16 mouse cellular contexts compared by ENCODE assay signal in the genomic region with DNA sequence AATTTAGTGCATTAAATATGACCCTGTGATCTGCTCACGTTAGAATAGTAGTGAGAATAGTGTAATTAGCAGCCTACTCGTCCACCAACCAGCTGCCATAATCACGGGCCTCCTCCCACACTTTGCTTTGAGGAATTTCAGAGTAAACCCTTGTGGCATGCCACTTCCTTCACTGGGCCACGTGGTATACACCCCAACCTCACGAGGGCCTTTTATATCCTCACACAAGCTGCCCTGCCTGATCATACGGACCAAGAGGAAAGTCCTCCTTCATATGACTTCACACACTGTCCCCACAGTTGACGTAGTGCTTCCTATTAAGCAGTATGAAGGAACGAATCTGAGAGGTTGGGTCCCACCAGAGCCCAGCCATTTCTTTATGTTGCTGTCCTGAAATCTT.
DNase-seq lines count a peak whose midpoint lies in the region; ATAC-seq and TF ChIP-seq lines count a peak whose summit lies in the region.
"Had no signal": no experiment of that assay in that cellular context is flagged by ENCODE, and none has a peak within 500 bp of the region (broad histone marks: within the 10 kb centered on the region; RNA-seq: fewer than 3 reads in every experiment).

No protein-coding gene starts in this region.

- TF ChIP-seq CTCF in layer of hippocampus, adult 2 months (conservative IDR thresholded peaks at IDR 0.05) = no peak

- H3K27ac ChIP-seq in layer of hippocampus, adult 2 months = no peak overlapping the region
- H3K27ac ChIP-seq: forebrain, embryonic 12.5 days; kidney, embryonic 15.5 days; liver, embryonic 12.5 days; lung, embryonic 15.5 days; midbrain, embryonic 15.5 days; neural tube, embryonic 12.5 days had no signal

- peak; percentile 89 to 93 for ATAC-seq in hematopoietic stem cell, adult 5-6 weeks (replicated peaks in 1 of 2; ENCODE audit: insufficient read depth in 1 of 2, low FRiP score in 2 of 2, low TSS enrichment in 1 of 2, low read depth in 1 of 2, poor library complexity in 2 of 2, severe bottlenecking in 2 of 2)
- ATAC-seq: liver, embryonic 12.5 days; midbrain, embryonic 15.5 days had no signal

- no peak overlapping the region for H3K4me3 ChIP-seq in layer of hippocampus, adult 2 months
- H3K4me3 ChIP-seq: forebrain, embryonic 12.5 days; kidney, embryonic 15.5 days; liver, embryonic 12.5 days; lung, embryonic 15.5 days; midbrain, embryonic 15.5 days; neural tube, embryonic 12.5 days had no signal

- peak; percentile 57 to 71 for DNase-seq in CD8-positive naive resting alpha-beta T cell, adult 2 months (ENCODE audit: low read depth in 2 of 2, low spot score in 2 of 2)
- peak; percentile 82 for DNase-seq in naive thymus-derived CD4-positive, alpha-beta T cell, adult 2 months (ENCODE audit: low read depth)
- peak; percentile 59 for DNase-seq in thymus, postnatal 25 days
- no peak for DNase-seq in urinary bladder, postnatal 4 days (ENCODE audit: low spot score in 2 of 2)
- no peak for DNase-seq in layer of hippocampus, adult 2 months (ENCODE audit: low spot score in 2 of 2)
- DNase-seq in urinary bladder, adult 2 months (ENCODE audit: low spot score) = no peak
- DNase-seq in embryo, embryonic 10 days (ENCODE audit: low spot score) = no peak
- DNase-seq: cerebellum, adult 9-11 months; heart, postnatal 4 days had no signal

Comparison
In these comparisons a context has a peak if more than half of its experiments do, and no peak if none do; other contexts are left out.
1. DNase-seq: peak in CD8-positive naive resting alpha-beta T cell, adult 2 months (2 of 2), naive thymus-derived CD4-positive, alpha-beta T cell, adult 2 months (single experiment) and thymus, postnatal 25 days (single experiment); none in urinary bladder, postnatal 4 days (0 of 2), layer of hippocampus, adult 2 months (0 of 2), urinary bladder, adult 2 months (single experiment) and embryo, embryonic 10 days (single experiment).